Mouse (Mus musculus): ENCODE data around the gene Epb41l2.

- TF ChIP-seq CTCF (conservative IDR thresholded peaks at IDR 0.05; ENCODE audit: low read length) (no peak), POU5F1 (IDR thresholded peaks at IDR 0.05; ENCODE audit: borderline replicate concordance, low read length) (no peak)
These were observed 9.3 kb downstream of the Epb41l2 start for GRCm38 (mm10) chr10:25368928-25369327.

Measured in E14TG2a.4 (cell line).